Mouse (Mus musculus) hindbrain, embryonic 14.5 days (tissue): ENCODE data around the gene Inca1. TPM values are rescaled to one million over a fixed set of nuclear protein-coding genes. Genes with fewer than 3 reads are reported as not detected.

Source experiments
- ATAC-seq: fragments of 200-750 bp; cut with Nextera tagmentation; 2 replicates; pipeline ENCODE4 v1.8.0; 2017; ENCODE audit warnings: moderate number of reproducible peaks, mild to moderate bottlenecking, moderate TSS enrichment, moderate library complexity; ENCODE audit not compliant: low FRiP score
- DNase-seq: peaks from one replicate; pipeline ENCODE4 v3.0.0-alpha.2; 2015; ENCODE audit warnings: low spot score
- H3K27ac ChIP-seq: fragments of 300-500 bp; sonication (generic); 2 replicates; pipeline ENCODE4 v1.5.1; 2014; ENCODE audit warnings: mild to moderate bottlenecking, moderate library complexity
- H3K27me3 ChIP-seq: fragments of 300-500 bp; sonication (generic); 2 replicates; pipeline ENCODE4 v1.6.1; 2014; ENCODE audit warnings: mild to moderate bottlenecking, low read length, mixed read lengths; ENCODE audit not compliant: control insufficient read depth, insufficient read depth
- H3K36me3 ChIP-seq: fragments of 300-500 bp; sonication (generic); replicated peaks from 2 replicates; pipeline ENCODE4 v1.6.1; 2014; ENCODE audit not compliant: control insufficient read depth, insufficient read depth
- H3K4me1 ChIP-seq: fragments of 300-500 bp; sonication (generic); replicated peaks from 2 replicates; pipeline ENCODE4 v1.6.1; 2014; ENCODE audit warnings: antibody characterized with exemption, low read length, mixed read lengths; ENCODE audit not compliant: control insufficient read depth, insufficient read depth
- H3K4me2 ChIP-seq: fragments of 300-500 bp; sonication (generic); replicated peaks from 2 replicates; pipeline ENCODE4 v1.6.1; 2014; ENCODE audit warnings: mild to moderate bottlenecking, moderate library complexity
- H3K4me3 ChIP-seq: fragments of 300-500 bp; sonication (generic); replicated peaks from 2 replicates; pipeline ENCODE4 v1.5.1; 2014; ENCODE audit warnings: mild to moderate bottlenecking, low read length
- H3K9ac ChIP-seq: fragments of 300-500 bp; sonication (generic); 2 replicates; pipeline ENCODE4 v1.6.1; 2014
- H3K9me3 ChIP-seq: fragments of 300-500 bp; sonication (generic); 2 replicates; pipeline ENCODE4 v1.6.1; 2016; ENCODE audit warnings: low read length; ENCODE audit not compliant: control insufficient read depth
- WGBS: fragments of 180-500 bp; shearing (Covaris S2); extraction: QIAGEN DNeasy Blood & Tissue Kit; methylation state at CpG from one replicate; pipeline ENCODE4 v1.1.7; 2014; 5-methylcytosine and 5-hydroxymethylcytosine counted together
- polyA plus RNA-seq: library from polyadenylated mRNA; unstranded; fragments of >200 nt; fragmentation: Nextera tagmentation; extraction: Ambion mirVana; gene quantifications from 2 replicates; pipeline ENCODE4 v1.2.1, GENCODE M21; 2014

Inca1 gene
- polyA plus RNA-seq, 1 experiment from 2014 or later: 1.4 TPM

DNA sequence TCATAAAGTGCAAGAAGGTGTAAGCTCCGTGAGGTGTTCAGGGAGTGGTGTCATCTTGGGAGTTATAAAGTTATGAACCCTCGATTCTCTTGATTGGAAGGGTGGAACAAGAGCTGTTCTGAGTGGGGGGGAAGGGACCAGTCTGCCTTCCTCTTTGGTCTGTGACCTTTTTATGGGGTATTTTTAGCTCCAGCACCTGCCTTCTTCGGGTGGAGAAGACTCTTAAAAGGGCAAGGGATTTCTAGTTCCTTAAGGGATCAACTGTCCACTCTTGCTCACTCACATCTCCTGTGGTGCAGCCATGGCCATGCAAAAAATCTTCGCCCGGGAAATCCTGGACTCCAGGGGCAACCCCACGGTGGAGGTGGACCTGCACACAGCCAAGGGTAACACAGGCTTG, 42.4 kb downstream of the Inca1 start:
- peaks cover 26% of the 10 kb centered on the region for H3K4me1 ChIP-seq
- no peak overlapping the region for H3K27ac ChIP-seq
- H3K4me2 ChIP-seq: no peak overlapping the region
- H3K9me3 ChIP-seq: no peaks in the 10 kb centered on the region
- no peak overlapping the region for H3K9ac ChIP-seq
- no peaks in the 10 kb centered on the region for H3K27me3 ChIP-seq
- H3K4me3 ChIP-seq: no peak overlapping the region
- H3K36me3 ChIP-seq: peaks cover 25% of the 10 kb centered on the region
- WGBS: 59% methylated on average over 6 of the region's 6 CpGs
- no peak for DNase-seq
- no peak for ATAC-seq

DNA sequence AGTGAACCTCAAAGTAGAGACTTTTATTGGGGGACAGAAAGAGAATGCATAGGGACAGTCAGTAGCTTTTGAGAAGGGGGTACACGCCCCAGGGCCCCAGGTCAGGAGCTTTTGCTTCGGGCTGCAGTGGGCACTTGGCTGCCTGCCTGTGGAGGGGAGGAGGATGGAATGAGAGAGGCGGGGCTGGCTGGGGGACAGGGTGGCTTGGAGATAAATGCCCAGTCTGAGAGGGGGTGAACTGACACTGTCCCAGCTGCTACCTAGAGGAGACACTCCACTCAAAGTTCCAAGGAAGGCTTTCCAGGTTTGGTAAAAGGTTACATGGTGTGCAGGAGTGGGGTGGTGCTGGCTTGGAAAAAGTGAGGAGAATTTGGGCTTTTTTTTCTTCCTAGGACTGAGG, 43.0 kb downstream of the Inca1 start, which contains the start of gene Eno3:
TSS of gene Eno3 (plus strand) at position 239 of the 400 bp plus-strand sequence.
- Histone ChIP-seq H3K4me2 (peak within 1 kb of the TSS; percentile 92), H3K9ac (peak within 1 kb of the TSS; percentile 100), H3K27ac (peak within 1 kb of the TSS; percentile 96; the same call in 1 of the 2 replicates), H3K4me1 (peaks cover 29% of the 10 kb centered on the region), H3K9me3 (no peaks in the 10 kb centered on the region), H3K27me3 (no peaks in the 10 kb centered on the region), H3K4me3 (peak within 1 kb of the TSS; percentile 100), H3K36me3 (peaks cover 25% of the 10 kb centered on the region)
- WGBS: 4% methylated on average over 3 of the region's 3 CpGs
- no peak for DNase-seq
- ATAC-seq: no peak

DNA sequence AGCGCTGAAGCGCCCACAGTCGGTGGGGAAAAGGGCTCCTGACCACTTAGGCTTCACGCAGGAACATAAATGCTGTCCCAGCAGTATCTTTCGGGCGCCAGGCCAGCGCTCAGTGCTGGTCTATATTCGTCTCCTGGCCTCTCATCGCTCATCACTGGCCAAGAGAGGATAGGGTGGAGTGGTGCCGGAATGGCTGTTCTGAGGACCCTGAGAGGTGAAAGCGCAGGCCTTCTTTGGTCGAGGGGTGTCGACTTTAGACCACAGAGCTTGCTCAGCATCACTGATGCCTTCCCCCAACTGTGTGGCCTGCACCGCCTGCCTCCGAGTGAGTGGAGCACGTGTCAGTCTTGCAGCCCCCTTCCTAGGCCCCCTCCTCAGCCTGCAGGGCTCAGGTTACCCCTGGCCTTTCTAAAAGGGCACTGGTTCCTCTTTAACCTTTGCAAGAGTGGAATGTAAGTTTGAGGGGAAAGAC, 43.5 kb downstream of the Inca1 start:
- DNase-seq: no peak
- no peak for ATAC-seq
- no peaks in the 10 kb centered on the region for H3K9me3 ChIP-seq
- 0 out of 2 replicates have a peak overlapping the region, but pooled peaks have one; percentile 96 for H3K27ac ChIP-seq
- H3K27me3 ChIP-seq: no peaks in the 10 kb centered on the region
- H3K9ac ChIP-seq: peak overlapping the region; percentile 100
- H3K4me3 ChIP-seq: peak overlapping the region; percentile 100
- 5% methylated on average over 16 of the region's 16 CpGs for WGBS
- H3K4me1 ChIP-seq: peaks cover 29% of the 10 kb centered on the region
- peak overlapping the region; percentile 92 for H3K4me2 ChIP-seq
- peaks cover 26% of the 10 kb centered on the region for H3K36me3 ChIP-seq

DNA sequence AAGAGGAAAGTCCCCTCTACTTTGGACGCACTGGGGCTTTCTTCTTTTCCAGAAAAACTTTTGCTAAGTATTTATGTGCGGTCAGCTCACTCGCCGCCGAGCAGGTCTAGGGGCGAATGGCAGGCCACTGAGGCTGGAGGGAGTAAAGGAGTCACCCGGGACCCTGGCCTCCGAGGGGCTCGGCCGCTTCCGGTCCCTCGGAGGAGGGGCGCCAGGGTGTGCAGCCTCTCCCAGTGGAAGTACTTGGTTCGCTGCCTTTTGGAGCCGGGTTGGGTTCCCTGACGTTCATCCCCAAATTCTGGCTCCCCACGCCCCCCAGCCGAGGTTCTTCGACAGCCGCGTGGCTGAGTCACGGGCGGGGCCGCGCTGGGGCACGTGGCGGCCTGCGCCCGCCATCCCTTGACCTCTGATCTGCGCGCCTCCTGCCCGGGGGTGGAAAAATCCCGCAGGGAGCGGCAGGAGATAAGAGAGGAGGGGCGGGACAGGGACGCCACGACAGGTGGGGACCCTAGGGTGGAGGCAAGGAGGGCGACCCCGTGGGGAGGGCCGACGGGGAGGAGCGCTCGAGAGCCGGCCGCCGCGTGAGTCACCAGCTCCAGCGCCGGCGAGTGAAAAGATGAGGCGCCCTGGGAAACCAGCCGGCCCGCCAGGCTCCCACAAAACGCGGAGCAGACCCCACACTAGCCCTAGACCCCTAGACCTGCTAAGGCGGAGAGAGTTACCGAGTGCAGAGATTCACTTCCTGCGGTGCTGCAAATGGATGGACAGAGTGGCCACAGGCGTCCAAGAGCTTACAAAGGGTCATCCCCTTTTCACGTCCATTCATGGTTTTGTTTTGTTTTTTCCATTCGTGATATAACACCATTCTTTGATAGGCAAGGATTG, 44.1 kb downstream of the Inca1 start:
- no peak for DNase-seq
- Histone ChIP-seq H3K4me3 (peak overlapping the region; percentile 100), H3K27me3 (no peaks in the 10 kb centered on the region), H3K27ac (peak overlapping the region; percentile 96), H3K9me3 (no peaks in the 10 kb centered on the region), H3K4me1 (peaks cover 29% of the 10 kb centered on the region), H3K4me2 (peak overlapping the region; percentile 92), H3K36me3 (peaks cover 29% of the 10 kb centered on the region), H3K9ac (peak overlapping the region; percentile 100)
- ATAC-seq: no peak
- under 1% methylated on average over 59 of the region's 61 CpGs for WGBS

DNA sequence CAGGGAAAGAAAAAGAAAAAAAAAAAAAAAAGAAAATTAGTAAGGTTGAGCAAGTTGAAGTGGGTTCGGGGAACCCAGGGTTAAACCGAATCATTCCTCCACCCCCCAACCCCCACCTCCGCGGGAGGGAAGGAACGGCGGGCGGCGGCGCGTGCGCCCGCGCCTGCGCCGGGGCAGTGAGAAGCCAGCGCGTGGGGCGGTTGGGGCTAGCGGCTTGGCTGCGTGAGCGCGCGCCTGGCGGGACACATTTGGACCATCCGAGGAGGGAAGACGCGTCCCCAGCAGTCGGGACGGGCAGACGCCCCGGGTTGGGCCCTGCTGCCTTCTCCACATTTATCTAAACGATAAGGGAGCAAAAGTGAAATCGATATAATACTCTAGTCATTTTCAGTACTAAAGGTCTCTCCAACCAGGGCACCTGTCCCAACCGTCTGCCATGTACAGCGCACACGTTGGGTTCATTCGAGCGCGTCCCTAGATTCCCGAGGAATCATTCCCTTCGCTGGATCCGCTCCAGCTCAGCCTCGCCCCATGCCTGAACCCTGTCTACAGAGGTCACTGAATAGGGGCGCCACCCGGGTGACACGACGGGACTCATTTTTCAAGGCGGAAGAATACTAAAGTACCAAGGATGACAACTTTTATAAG, 44.9 kb downstream of the Inca1 start:
- Histone ChIP-seq H3K9ac (peak overlapping the region; percentile 100), H3K4me2 (peak overlapping the region; percentile 92), H3K9me3 (no peaks in the 10 kb centered on the region), H3K27me3 (no peaks in the 10 kb centered on the region), H3K4me1 (peaks cover 29% of the 10 kb centered on the region), H3K27ac (peak overlapping the region; percentile 96), H3K4me3 (peak overlapping the region; percentile 100), H3K36me3 (peaks cover 37% of the 10 kb centered on the region)
- DNase-seq (peak; percentile 82), ATAC-seq (peak; percentile 58)
- 0% methylated on average over 48 of the region's 48 CpGs for WGBS

DNA sequence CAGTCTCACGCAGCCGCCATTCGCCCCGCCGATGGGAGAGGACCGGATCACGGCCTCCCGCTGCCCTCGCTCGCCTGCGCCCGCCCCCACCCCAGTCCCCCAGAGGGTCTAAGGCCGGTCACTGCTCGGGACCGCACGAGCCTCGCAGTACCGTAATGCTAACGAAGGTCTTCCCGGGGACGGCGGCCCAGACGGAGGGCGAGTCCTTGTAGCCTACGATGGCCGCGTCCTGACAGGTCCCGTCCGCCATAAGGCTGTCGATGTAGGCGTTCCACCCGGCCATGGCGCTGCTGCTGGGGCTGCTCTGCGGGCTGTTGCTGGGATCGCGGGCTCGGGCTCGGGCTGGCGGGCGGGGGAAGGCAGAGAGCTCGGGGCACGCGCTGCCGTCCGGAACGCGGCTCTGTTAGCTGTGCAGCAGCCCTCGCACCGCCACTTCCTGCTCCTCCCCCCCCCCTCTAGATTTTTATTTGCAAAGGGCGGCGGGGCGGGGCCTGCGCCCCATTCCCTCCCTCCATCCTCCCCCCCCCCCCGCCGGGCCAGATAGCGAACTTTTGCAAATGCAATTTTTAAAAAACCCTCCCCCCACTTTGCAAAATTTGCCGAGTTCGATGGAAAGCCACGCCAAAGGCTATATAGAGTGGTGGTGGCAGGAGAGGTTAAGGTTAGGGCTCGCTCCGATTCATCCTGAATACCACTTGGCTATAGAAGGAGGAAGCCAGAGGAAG, 45.6 kb downstream of the Inca1 start, which contains the start of gene Pfn1:
TSS of gene Pfn1 (minus strand) at position 447 of the 725 bp plus-strand sequence.
- peak; percentile 61; the same call in 1 of the 2 replicates for ATAC-seq
- peaks cover 29% of the 10 kb centered on the region for H3K4me1 ChIP-seq

DNA sequence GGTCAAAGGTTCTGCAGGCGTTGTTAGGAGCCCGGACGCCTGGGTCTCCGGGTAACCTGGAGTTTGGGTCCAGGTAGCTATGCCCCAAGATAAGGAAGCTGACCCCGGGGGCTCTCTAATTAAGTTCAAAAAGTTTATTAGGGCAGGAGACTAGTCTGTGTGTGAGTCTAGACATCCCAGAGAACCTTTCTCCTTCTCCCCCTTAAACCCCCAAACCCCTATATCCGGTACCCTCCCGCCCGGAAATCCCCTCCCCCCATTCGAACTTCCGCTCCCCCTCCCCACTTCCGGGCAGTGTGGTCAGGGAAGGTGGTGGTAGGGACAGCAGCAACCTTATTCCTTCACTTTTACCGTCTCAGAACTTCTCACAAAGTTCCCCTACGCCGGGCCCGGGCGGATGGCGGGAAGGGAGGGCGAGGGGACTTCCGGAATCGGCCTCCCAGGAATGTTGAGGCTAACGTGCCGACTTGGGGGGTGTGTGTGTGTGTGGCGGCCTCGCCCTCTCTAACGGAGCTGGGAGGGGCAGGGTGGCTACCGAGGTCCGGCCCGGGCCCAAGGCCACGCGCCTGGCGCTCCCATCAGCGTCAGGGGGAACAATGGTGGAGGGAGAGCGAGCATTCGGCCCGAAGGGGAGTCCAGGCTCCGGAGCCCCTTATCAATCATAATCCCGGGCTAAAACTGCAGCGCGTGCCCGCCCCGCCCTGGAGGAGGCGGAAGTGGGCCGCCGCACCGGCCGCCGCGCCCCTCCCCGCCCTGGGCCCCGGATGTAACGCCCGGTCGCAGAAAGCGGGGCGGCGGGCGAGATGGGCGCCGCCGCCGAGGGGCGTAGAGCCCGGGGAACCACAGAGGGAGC, 46.4 kb downstream of the Inca1 start:
- peak; percentile 60 for ATAC-seq
- Histone ChIP-seq H3K27ac (peak overlapping the region; percentile 96), H3K9me3 (no peaks in the 10 kb centered on the region), H3K4me1 (peaks cover 31% of the 10 kb centered on the region), H3K4me3 (peak overlapping the region; percentile 100), H3K4me2 (peak overlapping the region; percentile 92), H3K27me3 (no peaks in the 10 kb centered on the region), H3K9ac (peak overlapping the region; percentile 100), H3K36me3 (peaks cover 44% of the 10 kb centered on the region)
- under 1% methylated on average over 59 of the region's 63 CpGs for WGBS
- peak; percentile 63 for DNase-seq

More for the DNA sequence above, 45.6 kb downstream of the Inca1 start, which contains the start of gene Pfn1:
- Histone ChIP-seq H3K36me3 (peaks cover 38% of the 10 kb centered on the region), H3K4me2 (peak within 1 kb of the TSS; percentile 92), H3K9ac (peak within 1 kb of the TSS; percentile 100), H3K9me3 (no peaks in the 10 kb centered on the region), H3K27me3 (no peaks in the 10 kb centered on the region), H3K4me3 (peak within 1 kb of the TSS; percentile 100), H3K27ac (peak within 1 kb of the TSS; percentile 96)
- under 1% methylated on average over 60 of the region's 61 CpGs for WGBS
- peak; percentile 73 for DNase-seq

DNA sequence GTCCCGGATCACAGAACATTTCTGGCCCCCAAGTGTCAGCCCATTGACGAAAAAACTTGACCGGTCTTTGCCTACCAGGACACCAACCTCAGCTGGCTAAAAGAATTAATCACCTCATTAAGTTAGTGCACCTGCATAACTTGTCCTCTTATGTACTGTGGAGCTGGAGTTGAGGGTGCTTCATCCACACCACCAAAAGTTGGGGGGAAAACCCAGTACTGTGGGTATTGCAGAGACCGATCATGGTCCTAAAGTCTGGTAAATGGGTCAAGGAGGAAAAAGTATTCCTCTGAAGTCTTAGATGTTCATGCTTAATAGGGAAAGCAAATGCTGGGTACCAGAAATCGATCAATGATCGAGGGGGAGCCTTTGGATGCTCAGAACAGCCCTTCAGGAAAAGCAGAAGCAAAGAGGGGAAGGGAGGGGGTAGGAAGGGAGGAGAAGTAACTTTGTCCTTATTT, 47.0 kb downstream of the Inca1 start:
- H3K9me3 ChIP-seq: no peaks in the 10 kb centered on the region
- 68% methylated on average over 6 of the region's 6 CpGs for WGBS

More for the DNA sequence above, 47.0 kb downstream of the Inca1 start:
- H3K27ac ChIP-seq: peak overlapping the region; percentile 96; the same call in 1 of the 2 replicates
- H3K4me3 ChIP-seq: peak overlapping the region; percentile 100
- peak overlapping the region; percentile 100 for H3K9ac ChIP-seq
- H3K36me3 ChIP-seq: peaks cover 48% of the 10 kb centered on the region
- ATAC-seq (no peak), DNase-seq (no peak)
- peaks cover 37% of the 10 kb centered on the region for H3K4me1 ChIP-seq
- H3K27me3 ChIP-seq: no peaks in the 10 kb centered on the region
- peak overlapping the region; percentile 92 for H3K4me2 ChIP-seq
